Mouse (Mus musculus): ENCODE results near the gene Tbl2. TPM values are rescaled to one million over a fixed set of nuclear protein-coding genes. Genes with fewer than 3 reads are reported as not detected.

Tbl2 gene
- polyA plus RNA-seq, 1 experiment from 2014 or later: 15.3 TPM

DNA sequence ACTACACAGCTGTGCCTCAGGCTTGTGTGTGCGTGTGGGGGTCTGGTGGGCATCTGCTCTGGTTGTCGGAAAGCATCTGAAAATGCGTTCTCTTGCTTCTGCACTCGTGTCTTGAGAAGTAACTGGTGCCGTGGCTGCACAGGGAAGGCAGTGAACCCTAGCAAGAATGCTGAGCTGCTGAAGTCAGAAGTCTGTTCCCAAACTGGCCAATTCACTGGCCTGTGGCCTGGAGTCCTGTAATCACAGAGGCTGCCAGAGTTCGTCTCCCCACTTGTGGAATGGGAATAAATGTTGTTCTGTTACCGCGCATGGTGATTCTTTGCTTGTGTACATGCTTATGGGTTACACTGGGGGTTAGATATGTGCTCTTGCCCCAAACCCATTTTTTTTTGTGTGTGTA lies 12.9 kb downstream of the Tbl2 start:
- no peak for ATAC-seq (ENCODE audit: low FRiP score, low TSS enrichment)
- no peak overlapping the region for H3K27ac ChIP-seq (replicated peaks; ENCODE audit: low read depth, low read length)
- no peak overlapping the region for H3K9ac ChIP-seq (replicated peaks; ENCODE audit: low read length)
- peaks cover 46% of the 10 kb centered on the region for H3K36me3 ChIP-seq (ENCODE audit: control insufficient read depth, insufficient read depth, low read length)
- no peak overlapping the region for H3K4me2 ChIP-seq (ENCODE audit: low read length)
- WGBS: 92% methylated on average over 8 of the region's 8 CpGs
- DNase-seq: no peak
- H3K9me3 ChIP-seq (ENCODE audit: control insufficient read depth, low read length): no peaks in the 10 kb centered on the region
- no peaks in the 10 kb centered on the region for H3K4me1 ChIP-seq (ENCODE audit: control insufficient read depth, insufficient read depth, low read length)
- no peak overlapping the region for H3K4me3 ChIP-seq (replicated peaks; ENCODE audit: low read depth, low read length)
- no peaks in the 10 kb centered on the region for H3K27me3 ChIP-seq (ENCODE audit: control insufficient read depth, insufficient read depth, low read length)

GRCm38 (mm10) chr5:135162821-135163220 lies 13.4 kb downstream of the Tbl2 start:
- ATAC-seq (ENCODE audit: low FRiP score, low TSS enrichment) (no peak), DNase-seq (no peak)
- Histone ChIP-seq H3K4me1 (ENCODE audit: control insufficient read depth, insufficient read depth, low read length) (no peaks in the 10 kb centered on the region), H3K27me3 (ENCODE audit: control insufficient read depth, insufficient read depth, low read length) (no peaks in the 10 kb centered on the region), H3K9me3 (ENCODE audit: control insufficient read depth, low read length) (no peaks in the 10 kb centered on the region), H3K9ac (replicated peaks; ENCODE audit: low read length) (no peak overlapping the region), H3K36me3 (ENCODE audit: control insufficient read depth, insufficient read depth, low read length) (peaks cover 46% of the 10 kb centered on the region), H3K27ac (replicated peaks; ENCODE audit: low read depth, low read length) (no peak overlapping the region), H3K4me2 (ENCODE audit: low read length) (no peak overlapping the region), H3K4me3 (replicated peaks; ENCODE audit: low read depth, low read length) (no peak overlapping the region)
- 93% methylated on average over 6 of the region's 6 CpGs for WGBS

- peaks cover 18% of the 10 kb centered on the region for H3K36me3 ChIP-seq (ENCODE audit: control insufficient read depth, insufficient read depth, low read length)
- no peaks in the 10 kb centered on the region; the same call in 1 of the 2 replicates for H3K4me1 ChIP-seq (ENCODE audit: control insufficient read depth, insufficient read depth, low read length)
- H3K27me3 ChIP-seq (ENCODE audit: control insufficient read depth, insufficient read depth, low read length): no peaks in the 10 kb centered on the region
- WGBS: 90% methylated on average over 4 of the region's 4 CpGs
- no peak overlapping the region for H3K9ac ChIP-seq (replicated peaks; ENCODE audit: low read length)
- ATAC-seq (ENCODE audit: low FRiP score, low TSS enrichment): no peak
- no peak for DNase-seq
- no peak overlapping the region for H3K27ac ChIP-seq (replicated peaks; ENCODE audit: low read depth, low read length)
- no peak overlapping the region for H3K4me3 ChIP-seq (replicated peaks; ENCODE audit: low read depth, low read length)
- no peaks in the 10 kb centered on the region for H3K9me3 ChIP-seq (ENCODE audit: control insufficient read depth, low read length)
- no peak overlapping the region for H3K4me2 ChIP-seq (ENCODE audit: low read length)
Observed at GRCm38 (mm10) chr5:135166909-135167308, 17.5 kb downstream of the Tbl2 start.

- no peak for ATAC-seq (ENCODE audit: low FRiP score, low TSS enrichment)
- H3K4me1 ChIP-seq (ENCODE audit: control insufficient read depth, insufficient read depth, low read length): no peaks in the 10 kb centered on the region; the same call in 1 of the 2 replicates
- H3K27me3 ChIP-seq (ENCODE audit: control insufficient read depth, insufficient read depth, low read length): no peaks in the 10 kb centered on the region
- H3K4me2 ChIP-seq (ENCODE audit: low read length): peak overlapping the region; percentile 65
- no peak overlapping the region for H3K9ac ChIP-seq (replicated peaks; ENCODE audit: low read length)
- DNase-seq: no peak
- H3K9me3 ChIP-seq (ENCODE audit: control insufficient read depth, low read length): no peaks in the 10 kb centered on the region
- H3K4me3 ChIP-seq (replicated peaks; ENCODE audit: low read depth, low read length): no peak overlapping the region
- no peak overlapping the region for H3K27ac ChIP-seq (replicated peaks; ENCODE audit: low read depth, low read length)
- peaks cover 20% of the 10 kb centered on the region for H3K36me3 ChIP-seq (ENCODE audit: control insufficient read depth, insufficient read depth, low read length)
- 93% methylated on average over 4 of the region's 4 CpGs for WGBS
Observed at GRCm38 (mm10) chr5:135167469-135167868, 18.0 kb downstream of the Tbl2 start.

DNA sequence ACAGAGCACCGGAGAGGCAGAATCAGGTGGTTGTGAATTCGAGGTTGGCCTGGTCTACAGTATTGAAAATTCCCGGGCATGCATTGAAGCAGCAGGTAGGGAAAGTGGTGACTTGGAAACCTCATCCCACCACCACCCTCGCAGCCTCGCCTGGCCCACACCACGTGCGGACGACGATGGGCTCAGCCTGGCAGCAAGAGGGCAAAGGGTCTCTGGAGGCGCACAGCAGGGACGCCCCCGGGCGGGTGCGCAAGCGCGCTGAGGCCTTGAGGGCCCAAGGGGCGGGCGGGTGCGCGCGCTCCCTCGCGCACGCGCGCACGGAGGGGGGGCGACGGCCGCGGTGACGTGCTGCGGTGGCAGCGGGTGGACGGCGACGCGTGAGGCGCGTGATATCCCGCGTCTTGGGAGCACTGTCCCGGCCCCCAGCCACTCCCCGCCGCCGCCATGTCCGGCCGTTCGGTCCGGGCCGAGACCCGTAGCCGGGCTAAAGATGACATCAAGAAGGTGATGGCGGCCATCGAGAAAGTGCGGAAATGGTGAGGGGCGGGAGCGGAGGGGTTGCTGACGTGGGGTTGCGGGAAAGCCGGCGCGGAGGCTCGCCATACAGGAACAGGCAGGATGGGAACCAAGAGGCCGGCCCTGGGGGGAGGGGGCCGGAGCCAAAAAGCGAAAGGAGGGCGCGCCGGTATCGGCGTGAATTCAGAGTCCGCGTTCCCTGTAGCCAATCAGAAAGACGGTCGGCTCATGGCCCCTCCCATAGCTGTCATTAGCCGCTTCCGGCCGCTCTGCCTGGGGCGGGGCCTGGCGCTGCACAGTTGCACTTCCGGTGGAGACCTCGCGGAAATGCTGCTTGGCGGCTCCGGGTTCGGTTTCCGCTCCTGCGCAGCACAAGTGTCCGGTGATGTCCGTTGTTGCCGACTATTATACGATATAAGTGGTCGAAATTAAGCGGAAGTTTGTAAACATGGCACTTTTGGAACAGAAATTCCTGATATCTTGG lies 18.9 kb downstream of the Tbl2 start, which contains the start of gene Bcl7b:
Bcl7b (plus strand) TSS at position 221 of the 1,000 bp plus-strand sequence.
- Histone ChIP-seq H3K9me3 (ENCODE audit: control insufficient read depth, low read length) (no peaks in the 10 kb centered on the region), H3K27me3 (ENCODE audit: control insufficient read depth, insufficient read depth, low read length) (no peaks in the 10 kb centered on the region), H3K9ac (replicated peaks; ENCODE audit: low read length) (peak within 1 kb of the TSS; percentile 86), H3K4me2 (ENCODE audit: low read length) (peak within 1 kb of the TSS; percentile 65), H3K4me1 (ENCODE audit: control insufficient read depth, insufficient read depth, low read length) (no peaks in the 10 kb centered on the region; the same call in 1 of the 2 replicates), H3K4me3 (replicated peaks; ENCODE audit: low read depth, low read length) (peak within 1 kb of the TSS; percentile 65), H3K27ac (replicated peaks; ENCODE audit: low read depth, low read length) (peak within 1 kb of the TSS; percentile 100), H3K36me3 (ENCODE audit: control insufficient read depth, insufficient read depth, low read length) (peaks cover 22% of the 10 kb centered on the region)
- DNase-seq: peak; percentile 98
- 2% methylated on average over 88 of the region's 95 CpGs for WGBS
- ATAC-seq (ENCODE audit: low FRiP score, low TSS enrichment): peak; percentile 97

- Histone ChIP-seq H3K4me1 (ENCODE audit: control insufficient read depth, insufficient read depth, low read length) (no peaks in the 10 kb centered on the region; the same call in 1 of the 2 replicates), H3K27me3 (ENCODE audit: control insufficient read depth, insufficient read depth, low read length) (no peaks in the 10 kb centered on the region), H3K9ac (replicated peaks; ENCODE audit: low read length) (peak overlapping the region; percentile 86; the same call in 1 of the 2 replicates), H3K36me3 (ENCODE audit: control insufficient read depth, insufficient read depth, low read length) (peaks cover 32% of the 10 kb centered on the region), H3K4me3 (replicated peaks; ENCODE audit: low read depth, low read length) (peak overlapping the region; percentile 65), H3K4me2 (ENCODE audit: low read length) (peak overlapping the region; percentile 63), H3K27ac (replicated peaks; ENCODE audit: low read depth, low read length) (no peak overlapping the region), H3K9me3 (ENCODE audit: control insufficient read depth, low read length) (no peaks in the 10 kb centered on the region)
- no peak for DNase-seq
- 88% methylated on average over 5 of the region's 5 CpGs for WGBS
- no peak for ATAC-seq (ENCODE audit: low FRiP score, low TSS enrichment)
Observed at GRCm38 (mm10) chr5:135169479-135169878, 20.0 kb downstream of the Tbl2 start.

- H3K27ac ChIP-seq (replicated peaks; ENCODE audit: low read depth, low read length): no peak overlapping the region
Observed at GRCm38 (mm10) chr5:135171688-135172220, 22.3 kb downstream of the Tbl2 start.

GRCm38 (mm10) chr5:135172986-135173385 lies 23.5 kb downstream of the Tbl2 start:
- ATAC-seq (ENCODE audit: low FRiP score, low TSS enrichment): no peak
- Histone ChIP-seq H3K4me3 (replicated peaks; ENCODE audit: low read depth, low read length) (no peak overlapping the region), H3K36me3 (ENCODE audit: control insufficient read depth, insufficient read depth, low read length) (peaks cover 56% of the 10 kb centered on the region), H3K27ac (replicated peaks; ENCODE audit: low read depth, low read length) (no peak overlapping the region), H3K27me3 (ENCODE audit: control insufficient read depth, insufficient read depth, low read length) (no peaks in the 10 kb centered on the region), H3K9me3 (ENCODE audit: control insufficient read depth, low read length) (no peaks in the 10 kb centered on the region), H3K9ac (replicated peaks; ENCODE audit: low read length) (no peak overlapping the region), H3K4me2 (ENCODE audit: low read length) (no peak overlapping the region), H3K4me1 (ENCODE audit: control insufficient read depth, insufficient read depth, low read length) (no peaks in the 10 kb centered on the region; the same call in 1 of the 2 replicates)
- no peak for DNase-seq
- WGBS: 99% methylated on average over 5 of the region's 5 CpGs

More at GRCm38 (mm10) chr5:135171688-135172220, 22.3 kb downstream of the Tbl2 start:
- WGBS: 96% methylated on average over 6 of the region's 6 CpGs
- no peaks in the 10 kb centered on the region for H3K9me3 ChIP-seq (ENCODE audit: control insufficient read depth, low read length)
- H3K4me1 ChIP-seq (ENCODE audit: control insufficient read depth, insufficient read depth, low read length): no peaks in the 10 kb centered on the region; the same call in 1 of the 2 replicates
- ATAC-seq (ENCODE audit: low FRiP score, low TSS enrichment): no peak
- H3K9ac ChIP-seq (replicated peaks; ENCODE audit: low read length): no peak overlapping the region
- peaks cover 46% of the 10 kb centered on the region for H3K36me3 ChIP-seq (ENCODE audit: control insufficient read depth, insufficient read depth, low read length)
- no peak overlapping the region for H3K4me2 ChIP-seq (ENCODE audit: low read length)
- H3K4me3 ChIP-seq (replicated peaks; ENCODE audit: low read depth, low read length): no peak overlapping the region
- no peak for DNase-seq
- no peaks in the 10 kb centered on the region for H3K27me3 ChIP-seq (ENCODE audit: control insufficient read depth, insufficient read depth, low read length)
